24 mouse cellular contexts compared by ENCODE assay signal in the genomic region with DNA sequence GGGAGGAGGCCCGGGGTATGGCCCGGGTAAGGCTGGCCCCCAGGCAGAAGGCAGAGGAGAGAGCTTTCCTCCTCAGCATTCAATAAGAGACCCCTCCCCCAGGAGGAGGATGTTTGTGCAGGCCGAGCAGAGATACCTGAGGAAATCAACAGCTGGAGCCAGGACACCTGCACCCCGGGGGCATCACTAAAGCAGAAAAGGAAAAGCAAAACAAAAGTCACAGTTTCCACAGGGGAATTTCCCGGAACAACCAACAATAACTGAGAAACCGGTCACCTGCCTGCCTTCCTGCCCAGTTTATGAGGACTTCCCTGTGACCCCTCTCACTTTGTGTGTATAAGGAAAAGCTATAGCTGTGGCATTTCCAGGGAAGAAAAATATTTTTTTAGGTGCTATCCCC. TPM values are rescaled to one million over a fixed set of nuclear protein-coding genes. Genes with fewer than 3 reads are reported as not detected.
DNase-seq lines count a peak whose midpoint lies in the region; TF ChIP-seq lines count a peak whose summit lies in the region.
"Had no signal": no experiment of that assay in that cellular context is flagged by ENCODE, and none has a peak within 500 bp of the region (broad histone marks: within the 10 kb centered on the region; RNA-seq: fewer than 3 reads in every experiment).

No protein-coding gene starts in this region.

- no peaks in the 10 kb centered on the region for H3K27me3 ChIP-seq in heart, adult 2 months (ENCODE audit: control insufficient read depth, insufficient read depth, low read length)
- H3K27me3 ChIP-seq in CH12.LX (replicated peaks), result no peaks in the 10 kb centered on the region
- H3K27me3 ChIP-seq: embryonic facial prominence, embryonic 12.5 days; forebrain, embryonic 13.5 days; forebrain, embryonic 15.5 days; Patski had no signal

- no peaks in the 10 kb centered on the region for H3K79me2 ChIP-seq in heart, adult 2 months (replicated peaks; ENCODE audit: control insufficient read depth, insufficient read depth, low read length)
- H3K79me2 ChIP-seq in CH12.LX (replicated peaks; ENCODE audit: control insufficient read depth, extremely low read depth, insufficient read depth, poor library complexity, severe bottlenecking), result no peaks in the 10 kb centered on the region

- H3K4me2 ChIP-seq in CH12.LX (ENCODE audit: insufficient read depth, low read depth, poor library complexity, severe bottlenecking), result peak overlapping the region; percentile 2; the same call in 1 of the 2 replicates
- H3K4me2 ChIP-seq: embryonic facial prominence, embryonic 12.5 days; forebrain, embryonic 13.5 days; forebrain, embryonic 15.5 days had no signal

- in situ Hi-C loops in CH12.LX (cut with MboI; ENCODE audit: low pct_ligation_motif_present, low pct_unique_long_range_greater_than_20kb, low sequenced_read_pairs), result no loop called here

- H3K9me3 ChIP-seq in CH12.LX (replicated peaks; ENCODE audit: low read length), result peaks cover 2% of the 10 kb centered on the region
- H3K9me3 ChIP-seq: embryonic facial prominence, embryonic 10.5 days; embryonic facial prominence, embryonic 12.5 days; forebrain, embryonic 13.5 days; forebrain, embryonic 15.5 days; G1E had no signal

- no peak overlapping the region for H3K4me3 ChIP-seq in gastrocnemius, adult 2 months
- H3K4me3 ChIP-seq in heart, adult 2 months, result no peak overlapping the region
- no peak overlapping the region for H3K4me3 ChIP-seq in CH12.LX (replicated peaks in 1 of 3; ENCODE audit: low read depth in 2 of 3, low read length in 2 of 3, poor library complexity in 1 of 3)
- no peak overlapping the region for H3K4me3 ChIP-seq in brown adipose tissue, adult 24 weeks (ENCODE audit: insufficient read depth, low read depth, low read length)
- H3K4me3 ChIP-seq: embryonic facial prominence, embryonic 10.5 days; embryonic facial prominence, embryonic 12.5 days; forebrain, embryonic 13.5 days; forebrain, embryonic 15.5 days had no signal

- H3K9ac ChIP-seq in heart, adult 2 months (ENCODE audit: low read depth, low read length), result no peak overlapping the region
- H3K9ac ChIP-seq in CH12.LX (ENCODE audit: insufficient read depth, low read depth), result no peak overlapping the region
- H3K9ac ChIP-seq: embryonic facial prominence, embryonic 12.5 days; forebrain, embryonic 13.5 days; forebrain, embryonic 15.5 days; forebrain, postnatal 0 days had no signal

- H3K36me3 ChIP-seq in heart, adult 2 months (ENCODE audit: control insufficient read depth, insufficient read depth, low read length), result no peaks in the 10 kb centered on the region
- peaks cover 0 to 3% of the 10 kb centered on the region in 2 experiments for H3K36me3 ChIP-seq in CH12.LX (replicated peaks in 1 of 2; ENCODE audit: control insufficient read depth in 1 of 2, insufficient read depth in 1 of 2, low read length in 1 of 2)
- H3K36me3 ChIP-seq: embryonic facial prominence, embryonic 10.5 days; embryonic facial prominence, embryonic 12.5 days; forebrain, embryonic 15.5 days; G1E had no signal

- DNase-seq in gastrocnemius, adult 2 months, result no peak
- DNase-seq in gastrocnemius, postnatal 25 days, result no peak
- DNase-seq in heart, adult 2 months, result no peak
- no peak for DNase-seq in heart, postnatal 10 days
- peak; percentile 67 for DNase-seq in CH12.LX (ENCODE audit: extremely low read depth)
- no peak for DNase-seq in cerebellum, postnatal 25 days
- DNase-seq in neural tube, embryonic 10.5 days (ENCODE audit: extremely low spot score, low spot score), result no peak
- DNase-seq: adrenal gland, adult 8-10 months; adrenal gland, postnatal 14 days; adrenal gland, postnatal 36 days; B cell, adult 2 months; cerebellum, adult 11 months; cerebellum, adult 18-20 months; cerebellum, adult 8-10 months; cerebellum, adult 9-11 months; cerebellum, postnatal 14 days; forebrain, postnatal 0 days had no signal

- no peak for TF ChIP-seq POLR2A in heart, adult 2 months (IDR thresholded peaks at IDR 0.05; ENCODE audit: insufficient read depth, low read depth, low read length)
- no peak for TF ChIP-seq POLR2A in CH12.LX (IDR thresholded peaks at IDR 0.05; ENCODE audit: low read depth, low read length)

- no peak for TF ChIP-seq CTCF in gastrocnemius, adult 2 months (IDR thresholded peaks at IDR 0.05)
- no peak for TF ChIP-seq CTCF in heart, adult 2 months (IDR thresholded peaks at IDR 0.05)
- TF ChIP-seq CTCF in CH12.LX (conservative IDR thresholded peaks at IDR 0.05 in 1 of 2, IDR thresholded peaks at IDR 0.05 in 1 of 2; ENCODE audit: low read depth in 2 of 2, low read length in 2 of 2), result no peak

- WGBS in heart, adult 2 months, result 46% methylated on average over 6 of the region's 6 CpGs

- peak overlapping the region; percentile 54 for H3K27ac ChIP-seq in gastrocnemius, adult 2 months
- peak overlapping the region; percentile 44 for H3K27ac ChIP-seq in heart, adult 2 months
- H3K27ac ChIP-seq in CH12.LX (ENCODE audit: insufficient read depth, low read depth), result no peak overlapping the region
- H3K27ac ChIP-seq in brown adipose tissue, adult 24 weeks (replicated peaks; ENCODE audit: low read depth, low read length), result peak overlapping the region; percentile 91
- H3K27ac ChIP-seq: embryonic facial prominence, embryonic 10.5 days; embryonic facial prominence, embryonic 12.5 days; forebrain, embryonic 13.5 days; forebrain, embryonic 15.5 days had no signal

- H3K4me1 ChIP-seq in heart, adult 2 months (ENCODE audit: control insufficient read depth, insufficient read depth, low read length), result no peaks in the 10 kb centered on the region; the same call in 1 of the 2 replicates
- peaks cover 12 to 63% of the 10 kb centered on the region in 2 experiments for H3K4me1 ChIP-seq in CH12.LX (ENCODE audit: control insufficient read depth in 1 of 2, insufficient read depth in 2 of 2)
- H3K4me1 ChIP-seq in brown adipose tissue, adult 24 weeks (ENCODE audit: control insufficient read depth, insufficient read depth, insufficient read length, low read length), result peaks cover 7% of the 10 kb centered on the region; the same call in 1 of the 2 replicates
- H3K4me1 ChIP-seq: embryonic facial prominence, embryonic 12.5 days; forebrain, embryonic 13.5 days; forebrain, embryonic 15.5 days had no signal

- TF ChIP-seq RAD21 in CH12.LX (IDR thresholded peaks at IDR 0.05; ENCODE audit: low read depth, low read length), result no peak; the same call in 1 of the 2 replicates

- TF ChIP-seq EP300 in heart, adult 2 months (IDR thresholded peaks at IDR 0.05; ENCODE audit: insufficient read depth, low read depth, low read length), result peak; percentile 27; the same call in 1 of the 2 replicates
- peak; percentile 97 for TF ChIP-seq EP300 in CH12.LX (IDR thresholded peaks at IDR 0.05; ENCODE audit: low read length)

- dilution Hi-C loops in CH12.LX (cut with MboI; ENCODE audit: extremely low pct_ligation_motif_present, extremely low pct_unique_long_range_greater_than_20kb, low sequenced_read_pairs), result no loop called here

- intact Hi-C loops in gastrocnemius, adult 2 months (cut with DNase I), result no loop called here
- intact Hi-C loops in heart, adult 2 months (cut with DNase I), result no loop called here
- intact Hi-C loops in heart, postnatal 10 days (cut with DNase I), result no loop called here

TF ChIP-seq in CH12.LX, 34 proteins besides CTCF, POLR2A, EP300 and RAD21 (continues in another document):
- TF ChIP-seq NRF1 (IDR thresholded peaks at IDR 0.05; ENCODE audit: low read depth, low read length) (no peak), HCFC1 (IDR thresholded peaks at IDR 0.05; ENCODE audit: low read depth, low read length) (no peak), USF2 (conservative IDR thresholded peaks at IDR 0.05; ENCODE audit: low read depth, low read length) (no peak), E2F4 (IDR thresholded peaks at IDR 0.05; ENCODE audit: insufficient replicate concordance, low read depth, low read length) (no peak), CHD2 (IDR thresholded peaks at IDR 0.05; ENCODE audit: low read length) (peak; percentile 69; the same call in 1 of the 2 replicates), JUND (conservative IDR thresholded peaks at IDR 0.05; ENCODE audit: low read depth, low read length) (peak; percentile 65), ELF1 (IDR thresholded peaks at IDR 0.05; ENCODE audit: low read depth, low read length) (0 out of 2 replicates have a peak, but pooled peaks have one; percentile 23), MEF2A (IDR thresholded peaks at IDR 0.05; ENCODE audit: borderline replicate concordance, low read depth, low read length) (peak; percentile 85; the same call in 1 of the 2 replicates), MAZ (IDR thresholded peaks at IDR 0.05; ENCODE audit: low read depth, low read length) (no peak), NELFE (IDR thresholded peaks at IDR 0.05; ENCODE audit: low read depth, low read length) (no peak), BHLHE40 (IDR thresholded peaks at IDR 0.05; ENCODE audit: low read depth, low read length) (peak; percentile 93)

RNA-seq across cellular contexts. Expression of a gene that starts 7.7 kb away (rescaled TPM):
- total RNA-seq in gastrocnemius, adult 2 months (2021), result 10 to 100 TPM; 55.1 to 58.5 TPM
- 10 to 100 TPM; 33.9 to 46.8 TPM for total RNA-seq in gastrocnemius, postnatal 25 days (2021)
- total RNA-seq in heart, adult 2 months (2021), result 10 to 100 TPM; 51.0 to 58.3 TPM
- 27.0 and 37.1 TPM in 2 replicates for polyA plus RNA-seq in heart, adult 2 months (2012; rRNA removed)
- 10 to 100 TPM; 59.7 to 65.1 TPM for total RNA-seq in heart, postnatal 10 days (2021)
- 50.2 and 64.6 TPM in 2 replicates for total RNA-seq in CH12.LX (2012; rRNA removed)
- total RNA-seq in CH12.LX (2014; rRNA removed), result 53.0 and 57.4 TPM in 2 replicates
- polyA plus RNA-seq in CH12.LX (2012; ENCODE audit: insufficient read length, low read depth), result 158 and 164 TPM in 2 replicates
- 65.9 and 67.5 TPM in 2 replicates for polyA plus RNA-seq in brown adipose tissue, adult 24 weeks (2012; ENCODE audit: insufficient read depth, insufficient read length, missing spikeins)

RNA-seq across cellular contexts. Expression of a gene that starts 50.6 kb away (rescaled TPM):
- 10 to 100 TPM in 1 of 2 experiments, 1 to 10 TPM in 1; 7.1 to 11.5 TPM for total RNA-seq in gastrocnemius, adult 2 months (2021)
- 1 to 10 TPM; 8.5 to 8.6 TPM for total RNA-seq in gastrocnemius, postnatal 25 days (2021)
- total RNA-seq in heart, adult 2 months (2021), result 10 to 100 TPM; 10.8 to 14.6 TPM
- 11.2 and 12.2 TPM in 2 replicates for polyA plus RNA-seq in heart, adult 2 months (2012; rRNA removed)
- total RNA-seq in heart, postnatal 10 days (2021), result 10 to 100 TPM; 14.2 to 15.1 TPM
- total RNA-seq in CH12.LX (2012; rRNA removed) (25.2 and 29.1 TPM in 2 replicates), CH12.LX (2014; rRNA removed) (27.5 and 29.4 TPM in 2 replicates)
- polyA plus RNA-seq in CH12.LX (2012; ENCODE audit: insufficient read length, low read depth), result 38.7 and 39.9 TPM in 2 replicates
- 8.2 and 8.6 TPM in 2 replicates for polyA plus RNA-seq in brown adipose tissue, adult 24 weeks (2012; ENCODE audit: insufficient read depth, insufficient read length, missing spikeins)

RNA-seq across cellular contexts. Expression of a gene that starts 51.2 kb away (rescaled TPM):
- 1 to 10 TPM; 9.5 to 9.8 TPM for total RNA-seq in gastrocnemius, adult 2 months (2021)
- 1 to 10 TPM; 6.9 to 9.8 TPM for total RNA-seq in gastrocnemius, postnatal 25 days (2021)
- total RNA-seq in heart, adult 2 months (2021), result 1 to 10 TPM; 9.5 to 9.9 TPM
- 4.2 and 7.2 TPM in 2 replicates for polyA plus RNA-seq in heart, adult 2 months (2012; rRNA removed)
- total RNA-seq in heart, postnatal 10 days (2021), result 10 to 100 TPM; 14.3 to 15.8 TPM
- total RNA-seq in CH12.LX (2012; rRNA removed), result 36.2 and 38.2 TPM in 2 replicates
- 122 and 142 TPM in 2 replicates for total RNA-seq in CH12.LX (2014; rRNA removed)
- polyA plus RNA-seq in CH12.LX (2012; ENCODE audit: insufficient read length, low read depth), result 63.2 and 69.8 TPM in 2 replicates
- polyA plus RNA-seq in brown adipose tissue, adult 24 weeks (2012; ENCODE audit: insufficient read depth, insufficient read length, missing spikeins), result 16.9 TPM in 2 replicates
